Mouse (Mus musculus): ENCODE data around the gene Gmpr. TPM values are rescaled to one million over a fixed set of nuclear protein-coding genes. Genes with fewer than 3 reads are reported as not detected.

Gmpr gene
- polyA plus RNA-seq, 1 experiment from 2014 or later: 40.7 TPM

- no peak overlapping the region for H3K9ac ChIP-seq (ENCODE audit: low read depth, low read length)
- H3K36me3 ChIP-seq (ENCODE audit: control insufficient read depth, insufficient read depth, low read length): no peaks in the 10 kb centered on the region
- H3K27me3 ChIP-seq (replicated peaks; ENCODE audit: control insufficient read depth, insufficient read depth, low read length): no peaks in the 10 kb centered on the region
- H3K4me3 ChIP-seq (ENCODE audit: low read length): no peak overlapping the region
- ATAC-seq: no peak
- peaks cover 12% of the 10 kb centered on the region for H3K4me1 ChIP-seq (ENCODE audit: control insufficient read depth, insufficient read depth, low read depth, low read length)
- no peaks in the 10 kb centered on the region for H3K9me3 ChIP-seq (ENCODE audit: control insufficient read depth, low read length)
- no peak overlapping the region for H3K4me2 ChIP-seq (ENCODE audit: low read length)
- 28% methylated on average over 4 of the region's 4 CpGs for WGBS
- no peak overlapping the region for H3K27ac ChIP-seq (ENCODE audit: low read depth, low read length)
Measured at GRCm38 (mm10) chr13:45572768-45573167, 65.5 kb downstream of the Gmpr start.

GRCm38 (mm10) chr13:45576185-45576584 lies 68.9 kb downstream of the Gmpr start:
- H3K9me3 ChIP-seq (ENCODE audit: control insufficient read depth, low read length): no peaks in the 10 kb centered on the region
- no peaks in the 10 kb centered on the region for H3K36me3 ChIP-seq (ENCODE audit: control insufficient read depth, insufficient read depth, low read length)
- no peak for ATAC-seq
- 70% methylated on average over 4 of the region's 4 CpGs for WGBS
- H3K4me1 ChIP-seq (ENCODE audit: control insufficient read depth, insufficient read depth, low read depth, low read length): peaks cover 13% of the 10 kb centered on the region
- H3K4me3 ChIP-seq (ENCODE audit: low read length): no peak overlapping the region
- H3K9ac ChIP-seq (ENCODE audit: low read depth, low read length): no peak overlapping the region
- H3K27me3 ChIP-seq (replicated peaks; ENCODE audit: control insufficient read depth, insufficient read depth, low read length): no peaks in the 10 kb centered on the region
- H3K4me2 ChIP-seq (ENCODE audit: low read length): no peak overlapping the region
- no peak overlapping the region for H3K27ac ChIP-seq (ENCODE audit: low read depth, low read length)

- no peak overlapping the region for H3K4me3 ChIP-seq (ENCODE audit: low read length)
- no peaks in the 10 kb centered on the region for H3K36me3 ChIP-seq (ENCODE audit: control insufficient read depth, insufficient read depth, low read length)
- no peaks in the 10 kb centered on the region for H3K27me3 ChIP-seq (replicated peaks; ENCODE audit: control insufficient read depth, insufficient read depth, low read length)
- H3K9ac ChIP-seq (ENCODE audit: low read depth, low read length): no peak overlapping the region
- H3K4me1 ChIP-seq (ENCODE audit: control insufficient read depth, insufficient read depth, low read depth, low read length): peaks cover 8% of the 10 kb centered on the region
- ATAC-seq: no peak
- H3K27ac ChIP-seq (ENCODE audit: low read depth, low read length): no peak overlapping the region
- no peak overlapping the region for H3K4me2 ChIP-seq (ENCODE audit: low read length)
- H3K9me3 ChIP-seq (ENCODE audit: control insufficient read depth, low read length): no peaks in the 10 kb centered on the region
- WGBS: 34% methylated on average over 5 of the region's 5 CpGs
Measured at GRCm38 (mm10) chr13:45577366-45577765, 70.1 kb downstream of the Gmpr start.

- H3K27ac ChIP-seq (ENCODE audit: low read depth, low read length): no peak overlapping the region
- H3K9ac ChIP-seq (ENCODE audit: low read depth, low read length): no peak overlapping the region
- 32% methylated on average over 2 of the region's 2 CpGs for WGBS
Measured at GRCm38 (mm10) chr13:45577784-45578183, 70.5 kb downstream of the Gmpr start.

DNA sequence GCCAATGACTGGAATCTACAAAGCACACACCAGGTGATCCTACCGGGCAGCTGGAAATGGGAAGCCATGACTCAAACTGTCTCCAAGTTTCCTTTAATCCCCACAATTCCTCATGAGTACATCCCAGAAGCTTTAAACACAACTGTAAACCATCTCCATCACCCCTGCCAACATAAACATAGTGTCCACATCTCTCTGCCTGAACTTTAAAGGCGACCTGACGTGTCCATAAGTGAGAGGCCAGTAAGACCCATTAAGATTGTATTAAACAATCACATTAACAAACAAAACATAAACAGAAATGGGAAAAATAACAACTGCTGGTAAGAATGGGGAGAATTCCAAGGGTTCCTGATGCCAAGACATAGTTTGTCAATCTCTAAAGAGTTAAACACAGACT lies 72.5 kb downstream of the Gmpr start:
- H3K9ac ChIP-seq (ENCODE audit: low read depth, low read length): no peak overlapping the region
- H3K36me3 ChIP-seq (ENCODE audit: control insufficient read depth, insufficient read depth, low read length): no peaks in the 10 kb centered on the region
- no peak overlapping the region for H3K4me2 ChIP-seq (ENCODE audit: low read length)
- ATAC-seq: no peak
- H3K9me3 ChIP-seq (ENCODE audit: control insufficient read depth, low read length): no peaks in the 10 kb centered on the region
- peaks cover 7% of the 10 kb centered on the region for H3K4me1 ChIP-seq (ENCODE audit: control insufficient read depth, insufficient read depth, low read depth, low read length)
- no peak overlapping the region for H3K27ac ChIP-seq (ENCODE audit: low read depth, low read length)
- 75% methylated on average over 3 of the region's 3 CpGs for WGBS
- H3K4me3 ChIP-seq (ENCODE audit: low read length): no peak overlapping the region
- no peaks in the 10 kb centered on the region for H3K27me3 ChIP-seq (replicated peaks; ENCODE audit: control insufficient read depth, insufficient read depth, low read length)

More at GRCm38 (mm10) chr13:45577784-45578183, 70.5 kb downstream of the Gmpr start:
- Histone ChIP-seq H3K27me3 (replicated peaks; ENCODE audit: control insufficient read depth, insufficient read depth, low read length) (no peaks in the 10 kb centered on the region), H3K4me3 (ENCODE audit: low read length) (no peak overlapping the region), H3K9me3 (ENCODE audit: control insufficient read depth, low read length) (no peaks in the 10 kb centered on the region), H3K36me3 (ENCODE audit: control insufficient read depth, insufficient read depth, low read length) (no peaks in the 10 kb centered on the region), H3K4me2 (ENCODE audit: low read length) (no peak overlapping the region), H3K4me1 (ENCODE audit: control insufficient read depth, insufficient read depth, low read depth, low read length) (peaks cover 7% of the 10 kb centered on the region)
- ATAC-seq: no peak

GRCm38 (mm10) chr13:45582294-45582693 lies 75.0 kb downstream of the Gmpr start:
- WGBS: 59% methylated on average over 12 of the region's 12 CpGs
- Histone ChIP-seq H3K36me3 (ENCODE audit: control insufficient read depth, insufficient read depth, low read length) (no peaks in the 10 kb centered on the region), H3K4me2 (ENCODE audit: low read length) (peak overlapping the region; percentile 4; the same call in 1 of the 2 replicates), H3K9me3 (ENCODE audit: control insufficient read depth, low read length) (no peaks in the 10 kb centered on the region), H3K4me3 (ENCODE audit: low read length) (no peak overlapping the region), H3K4me1 (ENCODE audit: control insufficient read depth, insufficient read depth, low read depth, low read length) (peaks cover 7% of the 10 kb centered on the region), H3K27me3 (replicated peaks; ENCODE audit: control insufficient read depth, insufficient read depth, low read length) (no peaks in the 10 kb centered on the region), H3K27ac (ENCODE audit: low read depth, low read length) (no peak overlapping the region), H3K9ac (ENCODE audit: low read depth, low read length) (0 out of 2 replicates have a peak overlapping the region, but pooled peaks have one; percentile 29)
- peak; percentile 34; the same call in 1 of the 2 replicates for ATAC-seq

- no peak for ATAC-seq
- no peak overlapping the region for H3K4me3 ChIP-seq (ENCODE audit: low read length)
- 0 out of 2 replicates have a peak, but pooled peaks cover 3% of the 10 kb centered on the region for H3K4me1 ChIP-seq (ENCODE audit: control insufficient read depth, insufficient read depth, low read depth, low read length)
- H3K27me3 ChIP-seq (replicated peaks; ENCODE audit: control insufficient read depth, insufficient read depth, low read length): no peaks in the 10 kb centered on the region
- H3K36me3 ChIP-seq (ENCODE audit: control insufficient read depth, insufficient read depth, low read length): no peaks in the 10 kb centered on the region
- H3K4me2 ChIP-seq (ENCODE audit: low read length): no peak overlapping the region
- H3K9ac ChIP-seq (ENCODE audit: low read depth, low read length): no peak overlapping the region
- no peak overlapping the region for H3K27ac ChIP-seq (ENCODE audit: low read depth, low read length)
- 90% methylated on average over 5 of the region's 5 CpGs for WGBS
- H3K9me3 ChIP-seq (ENCODE audit: control insufficient read depth, low read length): no peaks in the 10 kb centered on the region
Measured at GRCm38 (mm10) chr13:45583061-45583460, 75.8 kb downstream of the Gmpr start.

- H3K27ac ChIP-seq (ENCODE audit: low read depth, low read length): no peak overlapping the region
- no peaks in the 10 kb centered on the region for H3K27me3 ChIP-seq (replicated peaks; ENCODE audit: control insufficient read depth, insufficient read depth, low read length)
- H3K9me3 ChIP-seq (ENCODE audit: control insufficient read depth, low read length): no peaks in the 10 kb centered on the region
- H3K9ac ChIP-seq (ENCODE audit: low read depth, low read length): no peak overlapping the region
- no peak overlapping the region for H3K4me2 ChIP-seq (ENCODE audit: low read length)
- H3K36me3 ChIP-seq (ENCODE audit: control insufficient read depth, insufficient read depth, low read length): no peaks in the 10 kb centered on the region
- no peak overlapping the region for H3K4me3 ChIP-seq (ENCODE audit: low read length)
- H3K4me1 ChIP-seq (ENCODE audit: control insufficient read depth, insufficient read depth, low read depth, low read length): peaks cover 3% of the 10 kb centered on the region
- no peak for ATAC-seq
Measured at GRCm38 (mm10) chr13:45590898-45591297, 83.7 kb downstream of the Gmpr start.

- Histone ChIP-seq H3K4me2 (ENCODE audit: low read length) (no peak overlapping the region), H3K4me3 (ENCODE audit: low read length) (no peak overlapping the region), H3K9me3 (ENCODE audit: control insufficient read depth, low read length) (no peaks in the 10 kb centered on the region), H3K4me1 (ENCODE audit: control insufficient read depth, insufficient read depth, low read depth, low read length) (peaks cover 3% of the 10 kb centered on the region), H3K27me3 (replicated peaks; ENCODE audit: control insufficient read depth, insufficient read depth, low read length) (no peaks in the 10 kb centered on the region), H3K36me3 (ENCODE audit: control insufficient read depth, insufficient read depth, low read length) (no peaks in the 10 kb centered on the region), H3K27ac (ENCODE audit: low read depth, low read length) (no peak overlapping the region), H3K9ac (ENCODE audit: low read depth, low read length) (no peak overlapping the region)
- WGBS: 59% methylated on average over 1 of the region's 1 CpGs
- no peak for ATAC-seq
Measured at GRCm38 (mm10) chr13:45593914-45594313, 86.7 kb downstream of the Gmpr start.

- no peak overlapping the region for H3K4me3 ChIP-seq (ENCODE audit: low read length)
- 35% methylated on average over 7 of the region's 7 CpGs for WGBS
- no peaks in the 10 kb centered on the region for H3K9me3 ChIP-seq (ENCODE audit: control insufficient read depth, low read length)
- no peak overlapping the region for H3K9ac ChIP-seq (ENCODE audit: low read depth, low read length)
- H3K4me2 ChIP-seq (ENCODE audit: low read length): no peak overlapping the region
- H3K36me3 ChIP-seq (ENCODE audit: control insufficient read depth, insufficient read depth, low read length): no peaks in the 10 kb centered on the region
- no peaks in the 10 kb centered on the region for H3K27me3 ChIP-seq (replicated peaks; ENCODE audit: control insufficient read depth, insufficient read depth, low read length)
- no peak overlapping the region for H3K27ac ChIP-seq (ENCODE audit: low read depth, low read length)
- peaks cover 3% of the 10 kb centered on the region for H3K4me1 ChIP-seq (ENCODE audit: control insufficient read depth, insufficient read depth, low read depth, low read length)
- ATAC-seq: peak; percentile 58; the same call in 1 of the 2 replicates
Measured at GRCm38 (mm10) chr13:45595416-45595815, 88.2 kb downstream of the Gmpr start.
